Mouse (Mus musculus): Measurements from ENCODE around the gene S100pbp. TPM values are rescaled to one million over a fixed set of nuclear protein-coding genes. Genes with fewer than 3 reads are reported as not detected.

Gene S100pbp
- polyA plus RNA-seq, 1 experiment from 2014 or later = 25.4 TPM

- no peaks in the 10 kb centered on the region for H3K9me3 ChIP-seq
- WGBS = 69% methylated on average over 4 of the region's 4 CpGs
- no peak for ATAC-seq (ENCODE audit: insufficient number of reproducible peaks, insufficient read depth, low FRiP score, low TSS enrichment, low read depth)
- H3K36me3 ChIP-seq = peaks cover 22% of the 10 kb centered on the region
- no peak overlapping the region for H3K4me3 ChIP-seq
- peak overlapping the region; percentile 72; the same call in 1 of the 2 replicates for H3K27ac ChIP-seq
- H3K27me3 ChIP-seq = no peaks in the 10 kb centered on the region
- no peak overlapping the region for H3K4me2 ChIP-seq
- peaks cover 35% of the 10 kb centered on the region for H3K4me1 ChIP-seq
- no peak overlapping the region for H3K9ac ChIP-seq
Observed at GRCm38 (mm10) chr4:129145411-129145810, 44.1 kb downstream of the S100pbp start.

- Histone ChIP-seq H3K9me3 (no peaks in the 10 kb centered on the region), H3K4me2 (no peak overlapping the region), H3K27me3 (no peaks in the 10 kb centered on the region), H3K4me3 (no peak overlapping the region), H3K4me1 (peaks cover 41% of the 10 kb centered on the region), H3K9ac (no peak overlapping the region), H3K36me3 (peaks cover 17% of the 10 kb centered on the region), H3K27ac (peak overlapping the region; percentile 72)
- no peak for ATAC-seq (ENCODE audit: insufficient number of reproducible peaks, insufficient read depth, low FRiP score, low TSS enrichment, low read depth)
- 51% methylated on average over 16 of the region's 16 CpGs for WGBS
Observed at GRCm38 (mm10) chr4:129144401-129145367, 44.8 kb downstream of the S100pbp start.

GRCm38 (mm10) chr4:129143509-129143908 lies 46.0 kb downstream of the S100pbp start:
- peaks cover 6% of the 10 kb centered on the region for H3K27me3 ChIP-seq
- 82% methylated on average over 5 of the region's 5 CpGs for WGBS
- no peak overlapping the region for H3K9ac ChIP-seq
- peaks cover 5% of the 10 kb centered on the region for H3K36me3 ChIP-seq
- no peak overlapping the region for H3K4me2 ChIP-seq
- H3K4me1 ChIP-seq = peaks cover 41% of the 10 kb centered on the region
- no peaks in the 10 kb centered on the region for H3K9me3 ChIP-seq
- ATAC-seq (ENCODE audit: insufficient number of reproducible peaks, insufficient read depth, low FRiP score, low TSS enrichment, low read depth) = no peak
- H3K4me3 ChIP-seq = no peak overlapping the region
- no peak overlapping the region for H3K27ac ChIP-seq

GRCm38 (mm10) chr4:129142439-129143045 lies 47.0 kb downstream of the S100pbp start:
- peaks cover 43% of the 10 kb centered on the region for H3K4me1 ChIP-seq
- no peak for ATAC-seq (ENCODE audit: insufficient number of reproducible peaks, insufficient read depth, low FRiP score, low TSS enrichment, low read depth)
- no peak overlapping the region for H3K9ac ChIP-seq
- no peak overlapping the region for H3K27ac ChIP-seq
- no peak overlapping the region for H3K4me3 ChIP-seq
- H3K9me3 ChIP-seq = no peaks in the 10 kb centered on the region
- H3K36me3 ChIP-seq = peaks cover 1% of the 10 kb centered on the region; the same call in 1 of the 2 replicates
- H3K4me2 ChIP-seq = no peak overlapping the region
- 87% methylated on average over 11 of the region's 11 CpGs for WGBS
- peaks cover 16% of the 10 kb centered on the region for H3K27me3 ChIP-seq

- no peaks in the 10 kb centered on the region for H3K36me3 ChIP-seq
- peaks cover 50% of the 10 kb centered on the region for H3K4me1 ChIP-seq
- 0 out of 2 replicates have a peak, but pooled peaks have one; percentile 15 for ATAC-seq (ENCODE audit: insufficient number of reproducible peaks, insufficient read depth, low FRiP score, low TSS enrichment, low read depth)
- WGBS = 69% methylated on average over 17 of the region's 17 CpGs
- no peaks in the 10 kb centered on the region for H3K9me3 ChIP-seq
- H3K27me3 ChIP-seq = peaks cover 23% of the 10 kb centered on the region
- no peak overlapping the region for H3K9ac ChIP-seq
- peak overlapping the region; percentile 39; the same call in 1 of the 2 replicates for H3K27ac ChIP-seq
- no peak overlapping the region for H3K4me3 ChIP-seq
- H3K4me2 ChIP-seq = no peak overlapping the region
Observed at GRCm38 (mm10) chr4:129141560-129142438, 47.7 kb downstream of the S100pbp start.

GRCm38 (mm10) chr4:129140808-129141207 lies 48.7 kb downstream of the S100pbp start:
- WGBS = 78% methylated on average over 4 of the region's 4 CpGs
- ATAC-seq (ENCODE audit: insufficient number of reproducible peaks, insufficient read depth, low FRiP score, low TSS enrichment, low read depth) = no peak
- Histone ChIP-seq H3K9ac (no peak overlapping the region), H3K4me3 (no peak overlapping the region), H3K4me1 (peaks cover 53% of the 10 kb centered on the region), H3K9me3 (no peaks in the 10 kb centered on the region), H3K36me3 (no peaks in the 10 kb centered on the region), H3K27me3 (peaks cover 33% of the 10 kb centered on the region), H3K27ac (peak overlapping the region; percentile 39), H3K4me2 (no peak overlapping the region)

- H3K9me3 ChIP-seq = no peaks in the 10 kb centered on the region
- 93% methylated on average over 5 of the region's 5 CpGs for WGBS
- H3K27me3 ChIP-seq = peaks cover 40% of the 10 kb centered on the region
- ATAC-seq (ENCODE audit: insufficient number of reproducible peaks, insufficient read depth, low FRiP score, low TSS enrichment, low read depth) = no peak
- no peak overlapping the region for H3K27ac ChIP-seq
- no peak overlapping the region for H3K4me2 ChIP-seq
- H3K4me3 ChIP-seq = no peak overlapping the region
- H3K9ac ChIP-seq = no peak overlapping the region
- H3K4me1 ChIP-seq = peaks cover 49% of the 10 kb centered on the region
- H3K36me3 ChIP-seq = no peaks in the 10 kb centered on the region
Observed at GRCm38 (mm10) chr4:129139642-129140041, 49.9 kb downstream of the S100pbp start.

GRCm38 (mm10) chr4:129137392-129138321 lies 51.9 kb downstream of the S100pbp start:
- Histone ChIP-seq H3K4me1 (peaks cover 39% of the 10 kb centered on the region), H3K36me3 (no peaks in the 10 kb centered on the region), H3K4me3 (peak overlapping the region; percentile 61), H3K9ac (peak overlapping the region; percentile 77; the same call in 1 of the 2 replicates), H3K4me2 (peak overlapping the region; percentile 96), H3K9me3 (no peaks in the 10 kb centered on the region), H3K27me3 (peaks cover 40% of the 10 kb centered on the region), H3K27ac (no peak overlapping the region)
- no peak for ATAC-seq (ENCODE audit: insufficient number of reproducible peaks, insufficient read depth, low FRiP score, low TSS enrichment, low read depth)
- WGBS = 39% methylated on average over 14 of the region's 14 CpGs

GRCm38 (mm10) chr4:129136579-129137391 lies 52.7 kb downstream of the S100pbp start, which contains the start of gene Fndc5:
Gene Fndc5, plus strand, starts transcription at chr4:129136999.
- Histone ChIP-seq H3K4me3 (peak within 1 kb of the TSS; percentile 61), H3K4me1 (peaks cover 35% of the 10 kb centered on the region), H3K9ac (peak within 1 kb of the TSS; percentile 77), H3K27me3 (peaks cover 40% of the 10 kb centered on the region), H3K27ac (no peak within 1 kb of the TSS), H3K36me3 (no peaks in the 10 kb centered on the region), H3K4me2 (peak within 1 kb of the TSS; percentile 96), H3K9me3 (no peaks in the 10 kb centered on the region)
- no peak for ATAC-seq (ENCODE audit: insufficient number of reproducible peaks, insufficient read depth, low FRiP score, low TSS enrichment, low read depth)
- 2% methylated on average over 12 of the region's 80 CpGs for WGBS

- Histone ChIP-seq H3K4me1 (peaks cover 31% of the 10 kb centered on the region), H3K4me3 (peak overlapping the region; percentile 61), H3K4me2 (peak overlapping the region; percentile 96), H3K36me3 (no peaks in the 10 kb centered on the region), H3K9ac (peak overlapping the region; percentile 77), H3K27me3 (peaks cover 40% of the 10 kb centered on the region), H3K9me3 (no peaks in the 10 kb centered on the region), H3K27ac (no peak overlapping the region)
- WGBS = 31% methylated on average over 9 of the region's 9 CpGs
- ATAC-seq (ENCODE audit: insufficient number of reproducible peaks, insufficient read depth, low FRiP score, low TSS enrichment, low read depth) = no peak
Observed at GRCm38 (mm10) chr4:129136189-129136578, 53.3 kb downstream of the S100pbp start.

Data from embryonic facial prominence, embryonic 13.5 days (tissue).